In the genomic region with DNA sequence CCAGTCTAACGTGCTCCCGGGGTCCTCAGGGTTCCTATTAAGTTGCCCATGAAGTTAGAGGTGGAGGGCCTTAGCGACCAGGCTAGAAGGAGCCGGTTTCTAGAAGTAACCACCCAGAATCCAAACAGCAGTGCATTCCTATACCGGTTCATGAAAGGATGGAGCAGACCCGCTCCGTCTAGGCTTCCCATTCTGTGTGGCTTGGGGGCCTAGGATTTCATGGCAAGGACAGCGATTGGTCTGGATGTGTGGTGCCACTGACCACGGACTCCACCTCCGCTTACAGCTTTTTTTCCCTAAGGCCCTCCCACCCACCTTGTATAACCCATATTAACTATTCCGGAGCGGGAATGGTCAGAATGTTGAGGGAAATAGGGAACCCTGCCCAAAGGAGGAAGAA, we compare ENCODE assay signal across 8 mouse cellular contexts. TPM values are rescaled to one million over a fixed set of nuclear protein-coding genes. Genes with fewer than 3 reads are reported as not detected.
DNase-seq lines count a peak whose midpoint lies in the region; ATAC-seq and TF ChIP-seq lines count a peak whose summit lies in the region.

No protein-coding gene starts in this region.

- H3K27me3 ChIP-seq in myocyte (ENCODE audit: control insufficient read depth, insufficient read depth, insufficient read length), result no peaks in the 10 kb centered on the region

- H3K4me2 ChIP-seq in myocyte (ENCODE audit: low read depth), result peak overlapping the region; percentile 77

- peaks cover 43% of the 10 kb centered on the region for H3K79me2 ChIP-seq in myocyte (ENCODE audit: control insufficient read depth, insufficient read depth)

- TF ChIP-seq POLR2A in bone marrow, adult 2 months (IDR thresholded peaks at IDR 0.05; ENCODE audit: borderline replicate concordance, control insufficient read depth, low read depth, low read length), result no peak
- peak; percentile 53 for TF ChIP-seq POLR2A in myocyte (IDR thresholded peaks at IDR 0.05; ENCODE audit: insufficient read length, low read depth)

- H3ac ChIP-seq in myocyte (ENCODE audit: control insufficient read depth, insufficient read length), result peak overlapping the region; percentile 41

- peaks cover 5% of the 10 kb centered on the region; the same call in 1 of the 2 replicates for H3K4me1 ChIP-seq in bone marrow, adult 2 months (ENCODE audit: control insufficient read depth, insufficient read depth, low read length)

- no peak for ATAC-seq in megakaryocyte progenitor cell, adult 5-6 weeks (replicated peaks; ENCODE audit: poor library complexity)
- ATAC-seq in CD4-positive, CD25-positive, alpha-beta regulatory T cell, adult 4 months, result no peak

- peak; percentile 59 to 67 for DNase-seq in left cerebral cortex, postnatal 14 days (ENCODE audit: low spot score in 2 of 2)
- DNase-seq in left cerebral cortex, adult 8-10 months (ENCODE audit: low spot score in 2 of 2), result no peak
- DNase-seq in frontal cortex, postnatal 10 days (ENCODE audit: low spot score in 2 of 2), result peak; percentile 55 to 60
- DNase-seq in liver, result peak; percentile 52

- intact Hi-C loops in left cerebral cortex, postnatal 14 days (cut with DNase I), result no loop called here

- no peak overlapping the region for H3K27ac ChIP-seq in bone marrow, adult 2 months (ENCODE audit: control insufficient read depth, insufficient read depth, low read depth, low read length, poor library complexity)

- H3K4me3 ChIP-seq in bone marrow, adult 2 months (replicated peaks; ENCODE audit: control insufficient read depth, low read depth, low read length), result peak overlapping the region; percentile 83
- peak overlapping the region; percentile 83 for H3K4me3 ChIP-seq in myocyte

- WGBS in bone marrow, adult 2 months, result 65% methylated on average over 12 of the region's 12 CpGs

- H3K36me3 ChIP-seq in myocyte (ENCODE audit: control insufficient read depth, insufficient read depth), result peaks cover 43% of the 10 kb centered on the region

- TF ChIP-seq CTCF in bone marrow, adult 2 months (IDR thresholded peaks at IDR 0.05; ENCODE audit: control insufficient read depth, insufficient read depth, low read length), result no peak

TF ChIP-seq in myocyte, 11 proteins besides CTCF, POLR2A, EP300 and RAD21:
- TF ChIP-seq SRF (IDR thresholded peaks at IDR 0.05; ENCODE audit: control insufficient read depth, insufficient read length, low read depth) (no peak), POLR2AphosphoS2 (IDR thresholded peaks at IDR 0.05; ENCODE audit: insufficient read length, low read depth) (peak; percentile 80)

RNA-seq across cellular contexts. Expression of gene Fads1, which starts 1.4 kb away (rescaled TPM):
- 100 to 1,000 TPM; 155 to 165 TPM for total RNA-seq in left cerebral cortex, postnatal 14 days (2021)
- total RNA-seq in left cerebral cortex, adult 8-10 months (2022), result 100 to 1,000 TPM; 194 to 215 (median 198) TPM
- 20.9 and 24.8 TPM in 2 replicates for polyA plus RNA-seq in bone marrow, adult 2 months (2011; ENCODE audit: insufficient read depth, insufficient read length, low replicate concordance, missing spikeins)
- polyA plus RNA-seq in myocyte (2012; fragmentation: generic; extraction: Trizol), result 120 TPM
- 14.9 and 22.2 TPM in 2 replicates for total RNA-seq in megakaryocyte progenitor cell, adult 5-6 weeks (2015)
- 9.4 and 10.0 TPM in 2 replicates for total RNA-seq in megakaryocyte progenitor cell, adult 5-6 weeks (2017)
- 1 to 10 TPM; 4.9 to 6.8 TPM for polyA plus RNA-seq in CD4-positive, CD25-positive, alpha-beta regulatory T cell, adult 4 months (2017; shearing (Covaris generic))

RNA-seq across cellular contexts. Expression of gene Tmem258, which starts 19.7 kb away (rescaled TPM):
- total RNA-seq in left cerebral cortex, postnatal 14 days (2021), result 10 to 100 TPM; 84.1 to 88.2 TPM
- 10 to 100 TPM; 70.4 to 87.1 (median 72.2) TPM for total RNA-seq in left cerebral cortex, adult 8-10 months (2022)
- 54.6 and 126 TPM in 2 replicates for polyA plus RNA-seq in bone marrow, adult 2 months (2011; ENCODE audit: insufficient read depth, insufficient read length, low replicate concordance, missing spikeins)
- polyA plus RNA-seq in myocyte (2012; fragmentation: generic; extraction: Trizol), result 291 TPM
- 308 and 313 TPM in 2 replicates for total RNA-seq in megakaryocyte progenitor cell, adult 5-6 weeks (2015)
- 149 and 204 TPM in 2 replicates for total RNA-seq in megakaryocyte progenitor cell, adult 5-6 weeks (2017)
- 100 to 1,000 TPM; 288 to 332 TPM for polyA plus RNA-seq in CD4-positive, CD25-positive, alpha-beta regulatory T cell, adult 4 months (2017; shearing (Covaris generic))

RNA-seq across cellular contexts. Expression of gene Fen1, which starts 19.9 kb away (rescaled TPM):
- total RNA-seq in left cerebral cortex, postnatal 14 days (2021), result 1 to 10 TPM; 7.3 to 9.2 TPM
- 10 to 100 TPM; 11.7 to 14.4 (median 13.0) TPM for total RNA-seq in left cerebral cortex, adult 8-10 months (2022)
- polyA plus RNA-seq in bone marrow, adult 2 months (2011; ENCODE audit: insufficient read depth, insufficient read length, low replicate concordance, missing spikeins), result 64.3 and 77.3 TPM in 2 replicates
- polyA plus RNA-seq in myocyte (2012; fragmentation: generic; extraction: Trizol), result 14.1 TPM
- total RNA-seq in megakaryocyte progenitor cell, adult 5-6 weeks (2015), result 56.9 and 61.1 TPM in 2 replicates
- total RNA-seq in megakaryocyte progenitor cell, adult 5-6 weeks (2017), result 125 and 135 TPM in 2 replicates
- polyA plus RNA-seq in CD4-positive, CD25-positive, alpha-beta regulatory T cell, adult 4 months (2017; shearing (Covaris generic)), result 10 to 100 TPM; 50.1 to 81.1 TPM

RNA-seq across cellular contexts. Expression of gene Myrf, which starts 56.5 kb away (rescaled TPM):
- total RNA-seq in left cerebral cortex, postnatal 14 days (2021), result 10 to 100 TPM in 1 of 2 experiments, 1 to 10 TPM in 1; 9.9 to 16.0 TPM
- 10 to 100 TPM; 28.7 to 33.3 (median 29.0) TPM for total RNA-seq in left cerebral cortex, adult 8-10 months (2022)
- 0.35 TPM in 1 of 2 replicates, not detected in the other for polyA plus RNA-seq in bone marrow, adult 2 months (2011; ENCODE audit: insufficient read depth, insufficient read length, low replicate concordance, missing spikeins)
- polyA plus RNA-seq in myocyte (2012; fragmentation: generic; extraction: Trizol), result 1.5 TPM
- total RNA-seq in megakaryocyte progenitor cell, adult 5-6 weeks (2015), result not detected in 2 replicates
- total RNA-seq in megakaryocyte progenitor cell, adult 5-6 weeks (2017), result not detected in 2 replicates
- polyA plus RNA-seq in CD4-positive, CD25-positive, alpha-beta regulatory T cell, adult 4 months (2017; shearing (Covaris generic)), result under 1 TPM in 1 of 2 experiments, not detected in 1; 0.19 TPM

Comparison
In these comparisons a context has a peak if more than half of its experiments do, and no peak if none do; other contexts are left out.
1. DNase-seq: peak in left cerebral cortex, postnatal 14 days (2 of 2), frontal cortex, postnatal 10 days (2 of 2) and liver (single experiment); none in left cerebral cortex, adult 8-10 months (0 of 2).
2. RNA of gene Fads1, which starts 1.4 kb away (total RNA-seq): 194 to 215 TPM in left cerebral cortex, adult 8-10 months and 155 to 165 TPM in left cerebral cortex, postnatal 14 days; 9.4 to 22.2 TPM in megakaryocyte progenitor cell, adult 5-6 weeks; every median in the first group is over 4 times any median in the second.